Mouse (Mus musculus) lung, postnatal 36 days (tissue): Measurements from ENCODE around the gene Rad51b.

Experiments
- DNase-seq: peaks from one replicate; pipeline ENCODE4 v3.0.0; 2022; ENCODE audit warnings: mixed read lengths

Rad51b gene

GRCm38 (mm10) chr12:79297121-79297576, at the start of gene Rad51b:
TSS of gene Rad51b (plus strand) at chr12:79297282.
- DNase-seq: peak; percentile 93

GRCm38 (mm10) chr12:79248110-79248509, 49.0 kb upstream of the Rad51b start:
- DNase-seq: no peak

- no peak for DNase-seq
Measured at GRCm38 (mm10) chr12:79253294-79254053, 43.6 kb upstream of the Rad51b start.

DNA sequence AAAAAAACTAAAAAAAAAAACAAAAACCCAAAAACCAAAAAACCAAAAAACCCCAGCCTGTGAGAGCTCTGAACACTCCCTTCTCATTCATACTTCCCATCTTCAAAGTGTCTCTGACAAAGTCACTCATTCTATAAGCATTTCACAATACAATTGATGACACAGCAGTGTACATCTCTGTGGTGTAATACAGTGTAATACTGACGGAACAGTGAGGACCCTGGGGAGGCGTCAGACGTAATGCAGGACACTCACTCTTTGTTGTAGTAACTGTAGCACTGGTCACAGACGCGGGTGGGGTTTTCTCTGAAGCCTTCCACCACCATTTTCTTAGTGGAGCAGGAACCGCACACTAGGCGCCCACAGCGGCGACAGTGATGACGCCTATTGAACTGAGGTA, 42.1 kb upstream of the Rad51b start:
- DNase-seq: no peak

DNA sequence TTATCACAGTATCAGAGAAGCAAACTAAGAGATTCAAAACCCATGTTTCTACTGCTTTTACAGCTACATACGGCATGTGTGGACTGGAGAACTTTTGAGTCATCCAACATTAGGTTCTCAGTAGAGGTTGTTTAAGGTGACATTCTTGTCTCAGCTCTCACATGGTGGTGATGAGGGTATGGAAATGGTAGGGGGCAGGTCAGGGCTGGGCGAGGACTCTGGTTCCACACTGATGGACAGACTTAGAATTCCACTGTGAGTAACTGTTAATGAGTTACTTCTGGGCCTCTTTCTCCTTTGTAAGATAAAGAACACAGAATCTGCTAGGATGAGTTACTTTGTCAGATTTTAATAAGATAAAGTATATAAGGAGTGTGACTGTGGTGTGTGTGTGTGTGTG, 36.9 kb upstream of the Rad51b start:
- no peak for DNase-seq

DNA sequence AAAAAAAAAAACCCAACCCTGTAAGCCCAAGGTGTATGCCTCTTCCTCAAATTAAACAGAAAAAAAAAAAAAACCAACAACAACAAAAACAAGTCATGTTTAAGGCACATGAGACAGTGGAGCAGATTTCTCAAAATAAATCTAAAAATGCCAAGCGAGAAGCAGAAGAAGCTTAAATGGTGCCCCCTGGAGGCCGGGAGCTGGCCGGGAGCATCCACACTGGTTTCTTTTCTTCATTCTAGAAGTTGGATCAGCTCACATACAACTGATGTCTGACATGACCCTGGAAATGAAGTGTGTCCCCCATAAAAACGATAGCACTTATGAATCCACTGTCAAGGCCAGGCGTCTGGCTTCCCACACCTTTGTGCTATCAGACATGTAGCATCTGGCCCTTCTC, 36.0 kb upstream of the Rad51b start:
- peak; percentile 24 for DNase-seq

DNA sequence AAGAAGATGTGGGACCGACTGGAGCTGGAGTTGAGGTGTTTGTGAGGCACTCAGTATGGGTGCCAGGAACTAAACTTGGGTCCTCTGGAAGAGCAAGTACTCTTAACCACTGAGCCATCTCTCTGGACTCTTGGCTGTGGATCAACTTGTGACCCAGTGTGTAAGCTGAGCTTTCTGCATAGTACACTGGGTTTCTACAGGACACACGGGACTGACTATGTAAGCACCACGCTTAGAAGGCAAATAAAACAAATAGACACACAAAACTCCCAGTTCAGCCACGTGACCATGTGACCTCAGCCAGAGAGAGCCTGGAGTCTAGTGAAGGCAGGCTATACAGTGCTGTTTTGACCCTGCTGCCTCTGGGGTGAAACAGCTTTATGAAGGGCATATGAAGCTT, 24.5 kb upstream of the Rad51b start:
- DNase-seq: no peak

- no peak for DNase-seq
Measured at GRCm38 (mm10) chr12:79279513-79280115, 17.5 kb upstream of the Rad51b start.

DNA sequence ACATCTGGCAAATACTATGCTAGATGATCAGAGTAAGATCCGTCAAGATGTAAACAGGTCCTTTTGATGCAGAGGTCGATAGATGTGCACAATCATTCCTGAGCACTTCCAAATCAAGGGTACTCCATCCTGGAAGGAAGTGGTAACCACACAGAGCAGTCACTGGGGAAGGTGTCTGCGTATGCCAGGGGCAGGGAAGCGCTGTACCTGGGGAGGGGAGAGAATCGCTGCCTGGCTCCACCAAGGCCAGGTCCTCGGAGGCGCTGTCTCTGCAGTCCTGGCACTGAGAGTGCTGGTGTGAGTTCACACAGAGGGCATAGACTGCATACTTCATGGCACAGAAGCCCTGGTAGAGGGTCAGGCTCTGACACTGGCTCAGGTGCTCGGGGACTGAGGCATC, 14.5 kb upstream of the Rad51b start:
- no peak for DNase-seq

- peak; percentile 32 for DNase-seq
Measured at GRCm38 (mm10) chr12:79292874-79293273, 4.2 kb upstream of the Rad51b start.

GRCm38 (mm10) chr12:79296126-79296816, 811 bp upstream of the Rad51b start, which contains the start of gene Zfyve26:
TSS of gene Zfyve26 (minus strand) at chr12:79296304.
- peak; percentile 98 for DNase-seq

GRCm38 (mm10) chr12:79297884-79298636, 978 bp downstream of the Rad51b start:
- peak; percentile 20 for DNase-seq

- DNase-seq: peak; percentile 61
Measured at GRCm38 (mm10) chr12:79301802-79302201, 4.7 kb downstream of the Rad51b start.

GRCm38 (mm10) chr12:79305131-79305530, 8.0 kb downstream of the Rad51b start:
- no peak for DNase-seq

- DNase-seq: no peak
Measured at GRCm38 (mm10) chr12:79306013-79306412, 8.9 kb downstream of the Rad51b start.

GRCm38 (mm10) chr12:79313721-79314120, 16.6 kb downstream of the Rad51b start:
- no peak for DNase-seq

GRCm38 (mm10) chr12:79317339-79317738, 20.3 kb downstream of the Rad51b start:
- DNase-seq: no peak

DNA sequence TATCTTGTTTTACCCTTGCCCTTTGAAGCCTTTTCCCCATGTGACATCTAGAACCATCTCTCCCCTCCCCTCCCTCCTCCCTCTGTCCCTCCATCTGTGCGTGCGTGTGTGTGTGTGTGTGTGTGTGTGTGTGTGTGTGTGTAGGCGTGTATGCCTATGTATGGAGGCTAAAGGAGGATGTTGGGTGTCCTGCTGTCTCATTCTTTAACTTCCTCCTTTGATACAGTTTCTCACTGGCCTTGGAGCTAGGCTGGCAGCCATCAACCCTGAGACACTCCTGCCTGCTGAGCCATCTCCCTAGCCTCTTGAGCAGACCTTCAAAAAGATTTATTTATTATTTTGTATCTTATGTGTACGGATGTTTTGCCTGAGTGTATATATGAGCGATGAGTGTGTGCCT, 23.8 kb downstream of the Rad51b start:
- peak; percentile 28 for DNase-seq

- DNase-seq: peak; percentile 49
Measured at GRCm38 (mm10) chr12:79322539-79322938, 25.5 kb downstream of the Rad51b start.

DNA sequence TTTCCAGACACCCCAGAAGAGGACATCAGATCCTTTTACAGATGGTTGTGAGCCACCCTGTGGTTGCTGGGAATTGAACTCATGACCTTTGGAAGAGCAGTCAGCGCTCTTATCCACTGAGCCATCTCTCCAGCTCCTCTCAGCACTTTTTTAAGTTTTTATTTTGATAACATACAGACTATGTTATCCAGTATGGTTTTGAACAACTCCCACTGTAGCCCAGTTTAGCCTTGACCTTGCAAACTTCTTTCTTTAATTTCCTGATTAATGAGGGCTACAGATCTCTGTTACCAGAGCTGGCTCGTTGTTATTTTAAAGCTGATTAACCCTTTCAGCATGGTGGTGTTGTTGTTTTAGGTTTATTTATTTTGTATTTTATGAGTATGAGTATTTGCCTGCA, 29.2 kb downstream of the Rad51b start:
- DNase-seq: no peak

GRCm38 (mm10) chr12:79326745-79327144, 29.7 kb downstream of the Rad51b start:
- no peak for DNase-seq

DNA sequence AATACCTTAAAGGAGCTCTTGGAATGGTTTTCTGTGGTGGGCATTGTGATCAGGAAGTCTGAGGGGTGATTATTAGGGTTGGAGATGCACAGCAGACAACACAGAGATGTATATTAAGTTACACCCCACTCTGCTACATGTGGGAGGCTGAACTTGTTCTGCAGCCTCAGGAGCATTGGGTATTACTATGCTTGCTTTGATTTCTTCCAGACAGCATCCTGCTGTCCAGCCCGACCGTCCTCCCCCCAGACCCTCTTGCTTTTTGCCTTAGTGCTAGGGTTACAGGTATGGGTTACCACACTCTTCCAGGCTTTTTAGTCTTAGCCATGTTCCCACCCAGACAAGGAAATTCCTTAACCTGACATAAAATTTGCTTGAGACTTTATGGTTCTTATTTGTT, 30.8 kb downstream of the Rad51b start:
- no peak for DNase-seq

DNA sequence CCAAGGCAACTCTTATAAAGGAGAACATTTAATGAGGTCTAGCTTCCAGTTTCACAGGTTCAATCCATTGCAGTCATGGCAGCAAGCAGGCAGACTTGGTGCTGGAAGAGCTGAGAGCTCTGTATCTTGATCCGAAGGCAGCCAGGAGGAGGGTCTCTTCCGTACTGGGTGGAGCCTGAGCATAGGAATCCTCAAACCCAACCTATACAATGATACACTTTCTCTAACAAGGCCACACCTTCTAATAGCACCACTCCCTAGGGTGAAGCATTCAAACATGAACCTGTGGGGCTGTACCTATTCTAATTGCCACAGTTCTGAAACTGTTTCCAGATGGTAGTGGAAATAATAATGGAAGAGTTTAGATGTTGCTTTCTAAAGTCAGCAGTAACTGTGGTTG, 33.5 kb downstream of the Rad51b start:
- no peak for DNase-seq
